Mouse (Mus musculus): ENCODE data around the gene Tarbp2. TPM values are rescaled to one million over a fixed set of nuclear protein-coding genes. Genes with fewer than 3 reads are reported as not detected.

The Tarbp2 gene
- polyA plus RNA-seq, 1 experiment, result 47.5 TPM

- Histone ChIP-seq H3K4me3 (ENCODE audit: low read depth, low read length) (no peak overlapping the region), H3K4me1 (ENCODE audit: control insufficient read depth, insufficient read depth, low read length) (no peaks in the 10 kb centered on the region), H3K9ac (ENCODE audit: low read depth, poor library complexity, severe bottlenecking) (no peak overlapping the region), H3K27ac (ENCODE audit: insufficient read depth, low read length) (no peak overlapping the region), H3K9me3 (replicated peaks; ENCODE audit: control insufficient read depth, insufficient read depth, low read length, poor library complexity, severe bottlenecking) (no peaks in the 10 kb centered on the region), H3K27me3 (ENCODE audit: control insufficient read depth, insufficient read depth, low read length, poor library complexity, severe bottlenecking) (no peaks in the 10 kb centered on the region), H3K36me3 (ENCODE audit: control insufficient read depth, insufficient read depth, low read length, poor library complexity, severe bottlenecking) (peaks cover 2% of the 10 kb centered on the region)
- TF ChIP-seq EP300 (IDR thresholded peaks at IDR 0.05; ENCODE audit: insufficient read depth, low read depth, low read length), result no peak
- TF ChIP-seq CTCF (IDR thresholded peaks at IDR 0.05; ENCODE audit: low read depth, low read length), result no peak
- TF ChIP-seq POLR2A (IDR thresholded peaks at IDR 0.05; ENCODE audit: insufficient read depth, low read length), result no peak
Measured at GRCm38 (mm10) chr15:102547478-102547877, 29.5 kb downstream of the Tarbp2 start.

- no peaks in the 10 kb centered on the region for H3K27me3 ChIP-seq (ENCODE audit: control insufficient read depth, insufficient read depth, low read length, poor library complexity, severe bottlenecking)
- H3K9me3 ChIP-seq (replicated peaks; ENCODE audit: control insufficient read depth, insufficient read depth, low read length, poor library complexity, severe bottlenecking), result no peaks in the 10 kb centered on the region
- H3K4me3 ChIP-seq (ENCODE audit: low read depth, low read length), result no peak overlapping the region
- no peak for TF ChIP-seq CTCF (IDR thresholded peaks at IDR 0.05; ENCODE audit: low read depth, low read length)
- no peak for TF ChIP-seq EP300 (IDR thresholded peaks at IDR 0.05; ENCODE audit: insufficient read depth, low read depth, low read length)
- TF ChIP-seq POLR2A (IDR thresholded peaks at IDR 0.05; ENCODE audit: insufficient read depth, low read length), result no peak
- no peak overlapping the region for H3K27ac ChIP-seq (ENCODE audit: insufficient read depth, low read length)
- no peak overlapping the region for H3K9ac ChIP-seq (ENCODE audit: low read depth, poor library complexity, severe bottlenecking)
- H3K4me1 ChIP-seq (ENCODE audit: control insufficient read depth, insufficient read depth, low read length), result no peaks in the 10 kb centered on the region
- peaks cover 5% of the 10 kb centered on the region for H3K36me3 ChIP-seq (ENCODE audit: control insufficient read depth, insufficient read depth, low read length, poor library complexity, severe bottlenecking)
Measured at GRCm38 (mm10) chr15:102552599-102552998, 34.6 kb downstream of the Tarbp2 start.

GRCm38 (mm10) chr15:102555581-102555980, 37.6 kb downstream of the Tarbp2 start:
- Histone ChIP-seq H3K4me1 (ENCODE audit: control insufficient read depth, insufficient read depth, low read length) (no peaks in the 10 kb centered on the region), H3K4me3 (ENCODE audit: low read depth, low read length) (no peak overlapping the region), H3K27ac (ENCODE audit: insufficient read depth, low read length) (no peak overlapping the region), H3K36me3 (ENCODE audit: control insufficient read depth, insufficient read depth, low read length, poor library complexity, severe bottlenecking) (peaks cover 5% of the 10 kb centered on the region), H3K27me3 (ENCODE audit: control insufficient read depth, insufficient read depth, low read length, poor library complexity, severe bottlenecking) (no peaks in the 10 kb centered on the region), H3K9ac (ENCODE audit: low read depth, poor library complexity, severe bottlenecking) (no peak overlapping the region), H3K9me3 (replicated peaks; ENCODE audit: control insufficient read depth, insufficient read depth, low read length, poor library complexity, severe bottlenecking) (no peaks in the 10 kb centered on the region)
- TF ChIP-seq EP300 (IDR thresholded peaks at IDR 0.05; ENCODE audit: insufficient read depth, low read depth, low read length) (no peak), POLR2A (IDR thresholded peaks at IDR 0.05; ENCODE audit: insufficient read depth, low read length) (no peak), CTCF (IDR thresholded peaks at IDR 0.05; ENCODE audit: low read depth, low read length) (no peak)

GRCm38 (mm10) chr15:102557580-102557979, 39.6 kb downstream of the Tarbp2 start:
- Histone ChIP-seq H3K4me3 (ENCODE audit: low read depth, low read length) (no peak overlapping the region), H3K9me3 (replicated peaks; ENCODE audit: control insufficient read depth, insufficient read depth, low read length, poor library complexity, severe bottlenecking) (no peaks in the 10 kb centered on the region), H3K36me3 (ENCODE audit: control insufficient read depth, insufficient read depth, low read length, poor library complexity, severe bottlenecking) (peaks cover 5% of the 10 kb centered on the region; the same call in 1 of the 2 replicates), H3K27me3 (ENCODE audit: control insufficient read depth, insufficient read depth, low read length, poor library complexity, severe bottlenecking) (no peaks in the 10 kb centered on the region), H3K27ac (ENCODE audit: insufficient read depth, low read length) (no peak overlapping the region), H3K4me1 (ENCODE audit: control insufficient read depth, insufficient read depth, low read length) (no peaks in the 10 kb centered on the region), H3K9ac (ENCODE audit: low read depth, poor library complexity, severe bottlenecking) (no peak overlapping the region)
- no peak for TF ChIP-seq CTCF (IDR thresholded peaks at IDR 0.05; ENCODE audit: low read depth, low read length)
- no peak for TF ChIP-seq EP300 (IDR thresholded peaks at IDR 0.05; ENCODE audit: insufficient read depth, low read depth, low read length)
- no peak for TF ChIP-seq POLR2A (IDR thresholded peaks at IDR 0.05; ENCODE audit: insufficient read depth, low read length)

- Histone ChIP-seq H3K4me1 (ENCODE audit: control insufficient read depth, insufficient read depth, low read length) (no peaks in the 10 kb centered on the region), H3K36me3 (ENCODE audit: control insufficient read depth, insufficient read depth, low read length, poor library complexity, severe bottlenecking) (no peaks in the 10 kb centered on the region), H3K9me3 (replicated peaks; ENCODE audit: control insufficient read depth, insufficient read depth, low read length, poor library complexity, severe bottlenecking) (no peaks in the 10 kb centered on the region), H3K27ac (ENCODE audit: insufficient read depth, low read length) (no peak overlapping the region), H3K4me3 (ENCODE audit: low read depth, low read length) (no peak overlapping the region), H3K9ac (ENCODE audit: low read depth, poor library complexity, severe bottlenecking) (no peak overlapping the region), H3K27me3 (ENCODE audit: control insufficient read depth, insufficient read depth, low read length, poor library complexity, severe bottlenecking) (no peaks in the 10 kb centered on the region)
- TF ChIP-seq CTCF (IDR thresholded peaks at IDR 0.05; ENCODE audit: low read depth, low read length) (no peak), EP300 (IDR thresholded peaks at IDR 0.05; ENCODE audit: insufficient read depth, low read depth, low read length) (no peak), POLR2A (IDR thresholded peaks at IDR 0.05; ENCODE audit: insufficient read depth, low read length) (no peak)
Measured at GRCm38 (mm10) chr15:102562491-102562890, 44.5 kb downstream of the Tarbp2 start.

GRCm38 (mm10) chr15:102563061-102563460, 45.1 kb downstream of the Tarbp2 start:
- TF ChIP-seq EP300 (IDR thresholded peaks at IDR 0.05; ENCODE audit: insufficient read depth, low read depth, low read length) (no peak), CTCF (IDR thresholded peaks at IDR 0.05; ENCODE audit: low read depth, low read length) (no peak), POLR2A (IDR thresholded peaks at IDR 0.05; ENCODE audit: insufficient read depth, low read length) (no peak)
- Histone ChIP-seq H3K36me3 (ENCODE audit: control insufficient read depth, insufficient read depth, low read length, poor library complexity, severe bottlenecking) (no peaks in the 10 kb centered on the region), H3K9ac (ENCODE audit: low read depth, poor library complexity, severe bottlenecking) (no peak overlapping the region), H3K4me3 (ENCODE audit: low read depth, low read length) (no peak overlapping the region), H3K27ac (ENCODE audit: insufficient read depth, low read length) (no peak overlapping the region), H3K27me3 (ENCODE audit: control insufficient read depth, insufficient read depth, low read length, poor library complexity, severe bottlenecking) (no peaks in the 10 kb centered on the region), H3K4me1 (ENCODE audit: control insufficient read depth, insufficient read depth, low read length) (no peaks in the 10 kb centered on the region), H3K9me3 (replicated peaks; ENCODE audit: control insufficient read depth, insufficient read depth, low read length, poor library complexity, severe bottlenecking) (no peaks in the 10 kb centered on the region)
